Mouse (Mus musculus) kidney, embryonic 15.5 days (tissue): Measurements from ENCODE around the gene Mcm10. TPM values are rescaled to one million over a fixed set of nuclear protein-coding genes. Genes with fewer than 3 reads are reported as not detected.

Experiments used
- ATAC-seq: fragments of 200-750 bp; cut with Nextera tagmentation; replicated peaks from 2 replicates; pipeline ENCODE4 v1.8.0; 2017; ENCODE audit warnings: moderate TSS enrichment; ENCODE audit not compliant: low FRiP score
- H3K27ac ChIP-seq: fragments of 300-500 bp; sonication (generic); 2 replicates; pipeline ENCODE4 v1.5.1; 2015; ENCODE audit warnings: mild to moderate bottlenecking, inconsistent platforms
- H3K27me3 ChIP-seq: fragments of 300-500 bp; sonication (generic); 2 replicates; pipeline ENCODE4 v1.6.1; 2015; ENCODE audit warnings: inconsistent platforms
- H3K36me3 ChIP-seq: fragments of 300-500 bp; sonication (generic); 2 replicates; pipeline ENCODE4 v1.6.1; 2015; ENCODE audit warnings: inconsistent platforms
- H3K4me1 ChIP-seq: fragments of 300-500 bp; sonication (generic); 2 replicates; pipeline ENCODE4 v1.6.1; 2015; ENCODE audit warnings: inconsistent platforms
- H3K4me2 ChIP-seq: fragments of 300-500 bp; sonication (generic); 2 replicates; pipeline ENCODE4 v1.6.1; 2015; ENCODE audit warnings: moderate library complexity, mild to moderate bottlenecking, inconsistent platforms
- H3K4me3 ChIP-seq: fragments of 300-500 bp; sonication (generic); replicated peaks from 2 replicates; pipeline ENCODE4 v1.5.1; 2015; ENCODE audit warnings: mild to moderate bottlenecking, inconsistent platforms
- H3K9ac ChIP-seq: fragments of 300-500 bp; sonication (generic); 2 replicates; pipeline ENCODE4 v1.6.1; 2015; ENCODE audit warnings: mild to moderate bottlenecking, inconsistent platforms
- H3K9me3 ChIP-seq: fragments of 300-500 bp; sonication (generic); replicated peaks from 2 replicates; pipeline ENCODE4 v1.6.1; 2016; ENCODE audit warnings: inconsistent platforms
- WGBS: fragments of 180-500 bp; shearing (Covaris S2); methylation state at CpG from one replicate; pipeline ENCODE4 v1.1.7; 2015; ENCODE audit warnings: mixed read lengths; 5-methylcytosine and 5-hydroxymethylcytosine counted together
- polyA plus RNA-seq: library from polyadenylated mRNA; unstranded; fragments of >200 nt; fragmentation: Nextera tagmentation; extraction: Ambion mirVana; gene quantifications from 2 replicates; pipeline ENCODE4 v1.2.1, GENCODE M21; 2015

Mcm10 gene
- 35.1 TPM in 2 replicates for polyA plus RNA-seq

DNA sequence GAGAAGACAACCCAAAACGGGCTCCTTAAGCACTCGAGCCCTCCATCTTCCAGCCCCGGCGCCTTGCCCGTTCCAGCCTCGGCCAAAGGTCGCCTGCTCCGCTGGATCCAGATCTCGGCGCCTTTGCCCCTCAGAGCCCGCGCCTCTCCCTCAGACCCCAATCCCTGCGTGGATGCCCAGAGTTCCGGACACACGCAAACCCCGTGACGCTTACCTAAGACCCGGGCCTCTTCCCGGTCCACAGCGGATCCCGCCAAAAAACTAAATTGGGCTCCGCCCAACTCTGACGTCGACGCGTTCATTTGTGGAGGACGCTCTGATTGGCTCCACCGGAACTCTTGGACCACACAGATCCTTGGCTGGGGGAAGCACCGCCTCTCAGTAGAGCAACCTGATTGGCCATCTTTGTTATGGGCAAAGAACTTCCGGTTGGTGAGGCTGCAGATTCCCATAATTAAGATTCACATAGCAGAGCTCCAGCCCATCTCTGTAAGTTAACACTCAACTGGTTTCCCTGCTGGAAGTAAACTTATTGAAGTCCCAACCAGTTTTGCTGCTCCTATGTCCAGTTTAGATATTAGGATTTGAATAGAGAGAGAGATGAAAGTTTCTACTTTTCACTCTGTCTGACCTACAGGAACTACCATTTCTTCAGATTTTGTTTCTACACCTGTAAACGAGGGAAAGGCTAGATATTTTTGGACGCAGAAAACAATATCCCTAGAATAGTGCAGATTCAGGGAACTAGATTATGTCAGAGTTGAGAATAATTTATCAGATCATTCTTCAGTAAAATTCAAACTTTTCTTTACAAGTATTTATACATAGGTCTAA, at the start of gene Mcm10:
TSS of gene Mcm10 (minus strand) at position 301 of the 834 bp plus-strand sequence.
- Histone ChIP-seq H3K27ac (peak within 1 kb of the TSS; percentile 64), H3K4me3 (peak within 1 kb of the TSS; percentile 91), H3K27me3 (no peaks in the 10 kb centered on the region), H3K9ac (peak within 1 kb of the TSS; percentile 61), H3K9me3 (no peaks in the 10 kb centered on the region), H3K4me1 (peaks cover 14% of the 10 kb centered on the region), H3K36me3 (peaks cover 17% of the 10 kb centered on the region), H3K4me2 (peak within 1 kb of the TSS; percentile 65)
- peak; percentile 100 for ATAC-seq
- 4% methylated on average over 32 of the region's 32 CpGs for WGBS

DNA sequence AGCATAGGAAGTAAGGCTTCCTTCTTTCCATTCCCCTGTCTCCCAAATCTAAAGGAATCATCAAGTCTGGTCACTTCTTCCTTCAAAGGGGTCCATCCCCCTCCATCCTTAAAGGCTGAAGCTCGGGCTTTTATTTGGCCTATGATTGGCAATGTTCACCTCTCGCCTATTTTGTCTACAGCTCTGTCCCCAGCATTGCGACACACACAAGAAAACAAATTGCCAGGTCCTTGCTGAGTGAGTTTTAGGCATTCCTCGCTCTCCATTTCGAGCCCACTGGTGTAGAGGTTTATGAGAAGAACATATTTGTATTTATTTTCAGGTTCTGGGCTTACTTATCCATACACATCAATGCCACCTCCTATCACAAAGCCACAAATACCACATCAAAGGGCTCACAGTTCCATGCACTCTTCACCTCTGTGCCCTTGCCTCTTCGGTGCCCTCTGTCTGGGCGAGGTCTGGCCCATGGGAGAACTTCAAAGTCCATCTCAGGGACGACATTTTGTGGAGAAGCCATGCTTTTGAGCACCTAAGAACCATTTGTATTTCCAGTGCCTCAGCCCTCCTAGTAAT, 48.6 kb upstream of the Mcm10 start:
- Histone ChIP-seq H3K27me3 (peaks cover 7% of the 10 kb centered on the region; the same call in 1 of the 2 replicates), H3K4me3 (no peak overlapping the region), H3K4me1 (peaks cover 16% of the 10 kb centered on the region), H3K27ac (no peak overlapping the region), H3K4me2 (no peak overlapping the region), H3K36me3 (no peaks in the 10 kb centered on the region), H3K9me3 (no peaks in the 10 kb centered on the region), H3K9ac (no peak overlapping the region)
- no peak for ATAC-seq
- WGBS = 80% methylated on average over 8 of the region's 8 CpGs

DNA sequence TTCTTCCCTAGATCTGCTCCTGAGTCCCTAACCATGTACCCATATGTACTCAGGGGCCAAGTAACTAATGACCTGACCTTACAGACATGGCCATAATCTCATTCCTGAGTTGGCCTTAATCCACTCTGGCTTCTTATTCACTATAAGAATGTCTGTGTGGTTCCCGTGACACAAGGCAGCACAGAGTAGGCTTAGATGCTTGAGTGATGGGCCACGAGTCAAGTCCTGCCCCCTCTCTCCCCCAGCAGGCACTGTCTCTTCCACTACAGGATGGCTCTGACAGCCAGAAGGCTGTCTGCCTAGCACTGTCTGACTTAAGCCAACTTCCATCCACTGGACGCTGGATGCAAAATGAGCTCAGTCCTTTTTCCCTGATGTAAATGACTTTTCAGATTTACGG, 47.4 kb upstream of the Mcm10 start:
- H3K27ac ChIP-seq = no peak overlapping the region
- H3K9ac ChIP-seq = no peak overlapping the region
- H3K36me3 ChIP-seq = no peaks in the 10 kb centered on the region
- H3K4me3 ChIP-seq = no peak overlapping the region
- 84% methylated on average over 4 of the region's 4 CpGs for WGBS
- ATAC-seq = no peak
- peaks cover 16% of the 10 kb centered on the region for H3K4me1 ChIP-seq
- H3K4me2 ChIP-seq = no peak overlapping the region
- H3K9me3 ChIP-seq = no peaks in the 10 kb centered on the region
- H3K27me3 ChIP-seq = peaks cover 7% of the 10 kb centered on the region; the same call in 1 of the 2 replicates

DNA sequence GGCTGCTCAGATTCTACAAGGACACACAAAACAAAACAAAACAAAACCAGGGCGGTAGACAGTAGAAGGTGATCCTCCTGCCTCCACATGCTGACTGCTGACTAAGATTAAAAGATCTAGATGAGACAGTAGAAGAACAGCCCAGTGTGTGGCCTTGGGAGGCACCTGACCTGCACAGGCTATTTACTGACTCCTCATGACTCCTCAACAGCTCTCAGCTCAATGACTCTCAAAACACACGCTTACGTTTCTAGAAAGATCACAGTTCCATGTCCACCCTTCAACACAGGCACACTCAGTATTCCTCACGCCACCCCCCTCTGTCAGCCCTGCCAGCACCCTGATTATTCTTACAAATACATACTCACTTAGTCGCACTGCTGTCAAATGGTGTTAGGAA, 45.8 kb upstream of the Mcm10 start:
- no peaks in the 10 kb centered on the region for H3K9me3 ChIP-seq
- no peak overlapping the region for H3K4me3 ChIP-seq
- no peak overlapping the region for H3K27ac ChIP-seq
- no peaks in the 10 kb centered on the region for H3K36me3 ChIP-seq
- no peak overlapping the region for H3K4me2 ChIP-seq
- H3K4me1 ChIP-seq = peaks cover 10% of the 10 kb centered on the region
- whole genome bisulfite sequencing = 78% methylated on average over 5 of the region's 5 CpGs
- H3K9ac ChIP-seq = no peak overlapping the region
- ATAC-seq = no peak
- H3K27me3 ChIP-seq = peaks cover 7% of the 10 kb centered on the region; the same call in 1 of the 2 replicates

DNA sequence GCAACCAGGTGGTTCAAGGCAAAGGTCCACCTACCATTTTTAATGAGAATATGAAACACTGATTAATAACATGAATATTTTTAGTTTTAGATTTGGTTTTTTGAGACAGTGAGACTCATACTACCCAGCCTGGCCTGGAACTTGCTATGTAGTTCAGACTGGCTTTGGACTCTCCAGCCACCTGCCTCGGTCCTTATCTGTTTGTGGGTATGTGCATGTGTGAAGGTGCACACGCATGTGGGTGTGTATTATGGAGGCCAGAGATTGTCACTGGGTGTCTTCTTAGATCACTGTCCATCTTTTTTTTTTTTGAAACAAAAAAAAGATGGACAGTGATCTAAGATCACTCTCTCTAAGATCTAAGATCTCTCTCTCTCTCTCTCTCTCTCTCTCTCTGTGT, 38.0 kb upstream of the Mcm10 start:
- Histone ChIP-seq H3K4me3 (no peak overlapping the region), H3K9me3 (no peaks in the 10 kb centered on the region), H3K27me3 (no peaks in the 10 kb centered on the region), H3K4me1 (peaks cover under 1% of the 10 kb centered on the region), H3K27ac (no peak overlapping the region), H3K36me3 (peaks cover 5% of the 10 kb centered on the region; the same call in 1 of the 2 replicates), H3K4me2 (no peak overlapping the region), H3K9ac (no peak overlapping the region)
- 85% methylated on average over 2 of the region's 2 CpGs for WGBS
- ATAC-seq = no peak

DNA sequence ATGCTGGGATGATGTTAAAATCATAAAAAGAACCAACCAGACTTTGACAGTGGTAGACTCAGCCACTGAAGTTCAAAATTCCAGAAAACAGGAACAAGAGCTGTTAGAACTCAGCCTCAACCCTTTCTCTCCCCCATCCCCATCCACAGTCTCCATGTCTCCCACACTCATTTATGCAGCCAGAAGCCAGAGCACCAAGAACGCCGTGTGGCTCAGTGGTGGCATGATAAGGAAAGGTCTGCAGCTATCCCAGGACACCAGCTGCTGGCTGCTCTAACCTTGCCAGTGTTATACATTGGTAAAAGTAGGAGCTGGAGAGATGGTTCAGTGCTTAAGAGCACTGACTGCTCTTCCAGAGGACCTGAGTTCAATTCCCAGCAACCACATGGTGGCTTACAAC, 34.4 kb upstream of the Mcm10 start:
- Histone ChIP-seq H3K9ac (no peak overlapping the region), H3K36me3 (no peaks in the 10 kb centered on the region), H3K27me3 (no peaks in the 10 kb centered on the region), H3K4me2 (no peak overlapping the region), H3K27ac (no peak overlapping the region), H3K9me3 (no peaks in the 10 kb centered on the region), H3K4me1 (peaks cover 11% of the 10 kb centered on the region), H3K4me3 (no peak overlapping the region)
- 91% methylated on average over 2 of the region's 2 CpGs for WGBS
- ATAC-seq = no peak

DNA sequence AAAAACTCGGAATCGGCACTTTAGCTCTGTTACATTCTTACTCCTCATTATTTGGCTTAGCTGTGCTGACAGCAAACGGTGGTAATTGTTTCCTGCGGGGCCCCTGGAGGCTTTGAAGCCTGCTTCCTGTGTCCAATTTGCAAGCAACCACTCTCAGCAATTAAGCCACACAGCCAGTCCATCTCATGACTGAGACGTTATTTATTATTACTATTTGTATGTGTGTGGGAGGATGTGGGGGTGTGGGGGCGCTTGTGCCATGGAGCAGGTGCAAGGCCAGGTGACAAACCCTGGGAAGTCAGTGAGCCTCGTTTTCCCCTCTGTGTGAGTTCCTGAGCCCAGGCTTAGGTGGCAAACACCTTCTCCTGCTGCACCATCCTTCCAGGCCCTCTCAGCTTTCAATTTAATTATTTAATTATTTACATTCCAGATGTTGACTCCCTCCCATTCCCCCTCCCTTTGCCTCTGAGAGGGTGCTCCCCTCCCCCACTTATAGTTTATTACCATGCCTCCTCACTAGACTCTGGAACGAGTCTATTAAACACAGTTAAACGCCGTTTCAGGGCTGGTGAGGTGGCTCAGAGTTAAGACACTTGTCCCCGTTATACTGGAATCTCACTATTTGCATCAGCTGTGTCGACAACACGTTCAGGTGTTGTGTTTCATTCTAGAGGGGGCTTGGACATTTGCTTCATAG, 32.8 kb upstream of the Mcm10 start:
- no peak overlapping the region for H3K9ac ChIP-seq
- WGBS = 12% methylated on average over 13 of the region's 13 CpGs
- H3K4me2 ChIP-seq = peak overlapping the region; percentile 39
- H3K27me3 ChIP-seq = no peaks in the 10 kb centered on the region
- peak; percentile 60; the same call in 1 of the 2 replicates for ATAC-seq
- peaks cover 11% of the 10 kb centered on the region for H3K4me1 ChIP-seq
- H3K36me3 ChIP-seq = no peaks in the 10 kb centered on the region
- no peak overlapping the region for H3K4me3 ChIP-seq
- no peak overlapping the region for H3K27ac ChIP-seq
- no peaks in the 10 kb centered on the region for H3K9me3 ChIP-seq

DNA sequence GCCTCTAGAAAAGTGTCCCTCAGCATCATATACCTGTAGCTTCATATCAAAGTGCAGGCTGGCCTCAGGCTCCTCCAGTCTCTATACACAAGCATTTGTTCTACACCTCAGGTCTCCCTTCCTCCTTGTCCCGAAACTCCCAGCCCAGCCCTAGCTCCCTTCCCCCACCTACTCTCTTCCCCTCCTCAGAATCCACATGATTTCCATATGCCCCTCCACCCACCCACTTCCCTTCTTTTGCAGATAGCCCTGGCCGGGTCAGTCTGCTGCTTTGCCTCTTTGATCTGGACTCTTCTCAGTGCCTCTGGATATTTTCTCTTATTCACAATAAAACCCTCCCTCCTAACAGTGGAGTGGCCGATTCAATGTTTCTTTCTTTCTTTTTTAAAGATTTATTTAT, 31.7 kb upstream of the Mcm10 start:
- H3K4me2 ChIP-seq = no peak overlapping the region
- no peaks in the 10 kb centered on the region for H3K9me3 ChIP-seq
- 46% methylated on average over 3 of the region's 3 CpGs for WGBS
- no peaks in the 10 kb centered on the region for H3K36me3 ChIP-seq
- H3K4me3 ChIP-seq = no peak overlapping the region
- no peak overlapping the region for H3K27ac ChIP-seq
- H3K9ac ChIP-seq = no peak overlapping the region
- no peak for ATAC-seq
- no peaks in the 10 kb centered on the region for H3K27me3 ChIP-seq
- peaks cover 11% of the 10 kb centered on the region for H3K4me1 ChIP-seq

DNA sequence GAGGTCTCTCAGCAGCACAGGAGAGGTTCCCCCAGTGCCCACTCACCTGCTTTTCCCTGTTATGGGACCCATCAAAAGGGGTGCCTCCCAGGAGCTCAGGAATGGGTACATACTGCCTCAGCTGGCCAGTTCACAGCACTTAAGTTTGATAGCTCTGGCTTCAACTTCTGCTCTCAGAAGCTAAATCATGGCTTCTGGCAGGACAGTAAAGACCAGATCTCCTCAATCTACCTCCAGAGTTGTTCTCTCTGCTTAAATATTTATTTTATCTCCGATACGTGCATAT, 30.8 kb upstream of the Mcm10 start:
- peaks cover 11% of the 10 kb centered on the region for H3K4me1 ChIP-seq
- WGBS = 96% methylated on average over 2 of the region's 2 CpGs
- no peaks in the 10 kb centered on the region for H3K9me3 ChIP-seq
- no peaks in the 10 kb centered on the region for H3K27me3 ChIP-seq
- no peak overlapping the region for H3K9ac ChIP-seq
- H3K36me3 ChIP-seq = no peaks in the 10 kb centered on the region
- H3K4me3 ChIP-seq = no peak overlapping the region
- no peak overlapping the region for H3K4me2 ChIP-seq
- H3K27ac ChIP-seq = no peak overlapping the region
- no peak for ATAC-seq

DNA sequence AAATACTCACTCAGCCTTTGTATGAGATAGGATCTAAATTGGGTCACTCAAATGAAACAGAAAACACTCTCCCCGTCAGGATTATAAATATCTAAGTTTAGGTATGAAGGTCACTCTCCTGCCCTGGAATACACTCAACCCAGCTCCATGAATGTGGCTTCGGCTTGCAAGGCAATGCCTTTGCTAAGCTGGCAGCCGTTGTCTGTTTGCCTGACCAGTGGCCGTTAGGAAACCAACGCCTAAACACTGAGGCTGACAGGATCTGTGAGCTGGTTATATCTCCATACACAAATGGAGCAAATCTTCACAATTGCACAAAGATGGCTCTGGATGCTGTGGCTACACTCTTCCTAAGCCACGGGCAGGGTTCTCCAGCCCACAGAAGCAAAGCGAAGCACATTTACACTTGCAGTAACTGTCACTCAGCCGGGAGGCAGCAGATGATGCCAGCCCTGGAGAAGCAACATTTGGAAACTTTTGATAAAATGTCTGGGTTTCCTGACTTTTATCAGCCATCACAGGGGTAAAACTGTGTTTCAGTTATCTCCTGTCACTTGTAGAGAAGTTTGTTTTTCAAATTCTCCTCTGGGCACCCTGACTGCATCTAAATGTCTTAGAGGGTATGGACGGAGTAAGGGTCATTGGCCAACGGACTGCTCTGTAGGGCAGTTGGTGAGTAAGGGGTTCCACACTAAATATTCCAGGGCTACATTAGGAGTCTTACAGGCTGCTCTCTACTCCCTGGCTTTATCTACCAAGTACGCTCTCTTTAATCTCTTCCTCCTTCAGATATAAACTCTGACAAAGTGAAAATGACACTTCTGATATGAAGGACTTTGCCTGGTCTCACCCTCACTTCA, 30.3 kb upstream of the Mcm10 start:
- WGBS = 74% methylated on average over 11 of the region's 11 CpGs
- Histone ChIP-seq H3K4me2 (no peak overlapping the region), H3K27me3 (no peaks in the 10 kb centered on the region), H3K36me3 (no peaks in the 10 kb centered on the region), H3K4me1 (peaks cover 11% of the 10 kb centered on the region), H3K9ac (no peak overlapping the region), H3K27ac (no peak overlapping the region), H3K4me3 (no peak overlapping the region), H3K9me3 (no peaks in the 10 kb centered on the region)
- ATAC-seq = no peak

DNA sequence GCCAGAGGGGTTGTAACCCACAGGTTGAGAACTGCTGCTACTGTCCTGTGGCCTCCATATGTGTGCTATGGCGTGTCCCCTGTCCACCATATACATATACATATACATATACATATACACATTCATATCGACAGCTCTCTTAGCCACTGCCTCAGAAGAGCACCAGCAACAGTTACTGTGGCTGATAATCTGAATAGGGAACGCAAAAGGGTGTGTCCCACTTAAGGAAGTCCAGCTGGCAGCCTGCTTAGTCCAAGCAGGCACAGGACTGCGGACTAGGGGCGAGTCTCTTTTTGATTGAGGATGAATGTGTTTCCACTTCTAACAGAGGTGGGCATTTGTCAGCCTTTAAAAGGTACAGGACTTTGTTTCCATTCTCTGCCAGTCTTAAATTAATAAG, 29.3 kb upstream of the Mcm10 start:
- WGBS = 86% methylated on average over 5 of the region's 5 CpGs
- Histone ChIP-seq H3K4me3 (no peak overlapping the region), H3K4me2 (no peak overlapping the region), H3K27me3 (no peaks in the 10 kb centered on the region), H3K4me1 (peaks cover 11% of the 10 kb centered on the region), H3K9me3 (no peaks in the 10 kb centered on the region), H3K9ac (no peak overlapping the region), H3K36me3 (no peaks in the 10 kb centered on the region), H3K27ac (no peak overlapping the region)
- no peak for ATAC-seq
